In the genomic region with DNA sequence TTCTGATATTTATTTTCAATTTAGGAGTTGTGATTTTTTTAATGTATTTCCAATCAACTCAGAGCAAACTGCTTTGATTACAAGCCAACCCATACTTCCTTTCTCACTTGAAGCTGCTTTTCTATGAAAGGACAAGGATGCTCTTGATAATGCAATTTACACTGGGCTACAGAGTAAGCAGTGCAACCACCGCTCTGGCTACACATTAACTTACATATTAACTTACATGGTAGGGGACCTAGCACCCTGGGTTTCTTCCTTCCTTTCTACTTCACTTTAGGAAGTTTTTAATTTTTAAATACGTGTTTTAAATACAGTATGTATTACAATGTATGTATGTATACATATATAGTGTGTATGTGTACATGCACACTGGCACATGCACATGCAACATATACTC, we compare ENCODE assay signal across 32 mouse cellular contexts. TPM values are rescaled to one million over a fixed set of nuclear protein-coding genes. Genes with fewer than 3 reads are reported as not detected.
A peak's percentile ranks its signal among the peaks of the same experiment; 100 is the strongest.
DNase-seq lines count a peak whose midpoint lies in the region; ATAC-seq and TF ChIP-seq lines count a peak whose summit lies in the region.
"Had no signal": no experiment of that assay in that cellular context is flagged by ENCODE, and none has a peak within 500 bp of the region (broad histone marks: within the 10 kb centered on the region; RNA-seq: fewer than 3 reads in every experiment).

No protein-coding gene starts in this region.

- no peak for DNase-seq in kidney, postnatal 10 days
- DNase-seq in liver, embryonic 13.5 days: no peak
- no peak for DNase-seq in stomach, postnatal 0 days (ENCODE audit: low spot score)
- DNase-seq in layer of hippocampus, postnatal 36 days: no peak
- DNase-seq: adrenal gland, adult 2 months; adrenal gland, postnatal 14 days; cerebellum, adult 11 months; cerebellum, adult 2 months; cerebellum, adult 9-11 months; cerebellum, postnatal 25 days; forebrain, postnatal 0 days; gastrocnemius, adult 2 months; gastrocnemius, postnatal 14 days; heart, adult 11 months had no signal

- no peak overlapping the region for H3K4me2 ChIP-seq in kidney, embryonic 16.5 days (replicated peaks; ENCODE audit: low read depth, low read length)
- no peak overlapping the region for H3K4me2 ChIP-seq in liver, embryonic 13.5 days
- H3K4me2 ChIP-seq in liver, embryonic 12.5 days: no peak overlapping the region
- no peak overlapping the region for H3K4me2 ChIP-seq in stomach, postnatal 0 days (replicated peaks; ENCODE audit: low read depth)
- H3K4me2 ChIP-seq: embryonic facial prominence, embryonic 12.5 days; embryonic facial prominence, embryonic 15.5 days; heart, embryonic 11.5 days; hindbrain, embryonic 12.5 days had no signal

- peaks cover 12% of the 10 kb centered on the region for H3K36me3 ChIP-seq in kidney, embryonic 16.5 days (ENCODE audit: insufficient read depth, low read length)
- H3K36me3 ChIP-seq in liver, embryonic 13.5 days: peaks cover 23% of the 10 kb centered on the region
- peaks cover 26% of the 10 kb centered on the region for H3K36me3 ChIP-seq in liver, embryonic 12.5 days
- H3K36me3 ChIP-seq in stomach, postnatal 0 days (ENCODE audit: control insufficient read depth, insufficient read depth, low read length): peaks cover 7% of the 10 kb centered on the region; the same call in 1 of the 2 replicates

- H3K9ac ChIP-seq in kidney, embryonic 16.5 days (replicated peaks; ENCODE audit: low read length): no peak overlapping the region
- H3K9ac ChIP-seq in liver, embryonic 13.5 days: no peak overlapping the region
- H3K9ac ChIP-seq in liver, embryonic 12.5 days: no peak overlapping the region
- H3K9ac ChIP-seq in stomach, postnatal 0 days (ENCODE audit: low read length): no peak overlapping the region
- H3K9ac ChIP-seq: embryonic facial prominence, embryonic 12.5 days; embryonic facial prominence, embryonic 15.5 days; forebrain, postnatal 0 days; hindbrain, embryonic 12.5 days had no signal

- no peaks in the 10 kb centered on the region for H3K9me3 ChIP-seq in kidney, embryonic 16.5 days (ENCODE audit: low read length)
- H3K9me3 ChIP-seq in liver, embryonic 13.5 days (replicated peaks): no peaks in the 10 kb centered on the region
- H3K9me3 ChIP-seq in liver, embryonic 12.5 days (replicated peaks): no peaks in the 10 kb centered on the region
- no peaks in the 10 kb centered on the region for H3K9me3 ChIP-seq in stomach, postnatal 0 days (ENCODE audit: control insufficient read depth, low read length)
- H3K9me3 ChIP-seq: embryonic facial prominence, embryonic 12.5 days; embryonic facial prominence, embryonic 15.5 days; hindbrain, embryonic 12.5 days had no signal

- H3K4me1 ChIP-seq in kidney, embryonic 16.5 days (ENCODE audit: insufficient read depth, low read length): no peaks in the 10 kb centered on the region
- peaks cover 7% of the 10 kb centered on the region for H3K4me1 ChIP-seq in liver, embryonic 13.5 days (replicated peaks)
- peaks cover 5% of the 10 kb centered on the region; the same call in 1 of the 2 replicates for H3K4me1 ChIP-seq in liver, embryonic 12.5 days
- H3K4me1 ChIP-seq in stomach, postnatal 0 days (replicated peaks; ENCODE audit: control insufficient read depth, insufficient read depth): no peaks in the 10 kb centered on the region
- H3K4me1 ChIP-seq: embryonic facial prominence, embryonic 12.5 days; embryonic facial prominence, embryonic 15.5 days; hindbrain, embryonic 12.5 days had no signal

- 87% methylated on average over 2 of the region's 2 CpGs for WGBS in kidney, embryonic 16.5 days
- WGBS in liver, embryonic 13.5 days (ENCODE audit: insufficient replicate concordance): 74% methylated on average over 2 of the region's 2 CpGs
- WGBS in liver, embryonic 12.5 days (ENCODE audit: insufficient replicate concordance): 73% methylated on average over 2 of the region's 2 CpGs
- WGBS in stomach, postnatal 0 days: 62% methylated on average over 2 of the region's 2 CpGs

- TF ChIP-seq CTCF in stomach, postnatal 0 days (IDR thresholded peaks at IDR 0.05; ENCODE audit: low read depth): no peak

- ATAC-seq in kidney, embryonic 16.5 days (ENCODE audit: low FRiP score, low TSS enrichment): 0 out of 2 replicates have a peak, but pooled peaks have one; percentile 54
- ATAC-seq in liver, embryonic 13.5 days (ENCODE audit: low read depth): peak; percentile 43; the same call in 1 of the 2 replicates
- ATAC-seq in liver, embryonic 12.5 days: no peak
- peak; percentile 38; the same call in 1 of the 2 replicates for ATAC-seq in stomach, postnatal 0 days (ENCODE audit: low FRiP score, low TSS enrichment)
- ATAC-seq: CD4-positive, CD25-positive, alpha-beta regulatory T cell, adult 4 months; forebrain, embryonic 14.5 days; forebrain, postnatal 0 days had no signal

- no peak for TF ChIP-seq EP300 in stomach, postnatal 0 days (optimal IDR thresholded peaks at IDR 0.05)

- H3K4me3 ChIP-seq in kidney, embryonic 16.5 days (ENCODE audit: low read length): no peak overlapping the region
- H3K4me3 ChIP-seq in liver, embryonic 13.5 days (replicated peaks): no peak overlapping the region
- no peak overlapping the region for H3K4me3 ChIP-seq in liver, embryonic 12.5 days
- no peak overlapping the region for H3K4me3 ChIP-seq in stomach, postnatal 0 days (ENCODE audit: low read depth, low read length)
- H3K4me3 ChIP-seq: embryonic facial prominence, embryonic 12.5 days; embryonic facial prominence, embryonic 15.5 days; gastrocnemius, adult 2 months; hindbrain, embryonic 12.5 days had no signal

- no peak overlapping the region for H3K27ac ChIP-seq in kidney, embryonic 16.5 days (ENCODE audit: low read length)
- H3K27ac ChIP-seq in liver, embryonic 13.5 days: no peak overlapping the region
- no peak overlapping the region for H3K27ac ChIP-seq in liver, embryonic 12.5 days
- H3K27ac ChIP-seq in stomach, postnatal 0 days (replicated peaks): no peak overlapping the region
- H3K27ac ChIP-seq: embryonic facial prominence, embryonic 12.5 days; embryonic facial prominence, embryonic 15.5 days; gastrocnemius, adult 2 months; hindbrain, embryonic 12.5 days had no signal

- H3K27me3 ChIP-seq in kidney, embryonic 16.5 days (ENCODE audit: insufficient read depth, low read length): no peaks in the 10 kb centered on the region
- H3K27me3 ChIP-seq in liver, embryonic 13.5 days: no peaks in the 10 kb centered on the region
- no peaks in the 10 kb centered on the region for H3K27me3 ChIP-seq in liver, embryonic 12.5 days (replicated peaks)
- H3K27me3 ChIP-seq in stomach, postnatal 0 days (ENCODE audit: control insufficient read depth, insufficient read depth, low read length): no peaks in the 10 kb centered on the region
- H3K27me3 ChIP-seq: embryonic facial prominence, embryonic 12.5 days; embryonic facial prominence, embryonic 15.5 days; hindbrain, embryonic 12.5 days had no signal

RNA-seq across cellular contexts. Expression of gene Baat, which starts 2.8 kb away (rescaled TPM):
- polyA plus RNA-seq in kidney, embryonic 16.5 days (2015; fragmentation: Nextera tagmentation; extraction: Ambion mirVana): 0.12 and 0.22 TPM in 2 replicates
- 0.32 and 0.43 TPM in 2 replicates for polyA plus RNA-seq in liver, embryonic 13.5 days (2015; fragmentation: Nextera tagmentation; extraction: Ambion mirVana)
- polyA plus RNA-seq in liver, embryonic 12.5 days (2016; fragmentation: Nextera tagmentation; extraction: Ambion mirVana): 0.21 and 0.37 TPM in 2 replicates
- not detected in 2 replicates for polyA plus RNA-seq in stomach, postnatal 0 days (2015; fragmentation: Nextera tagmentation; extraction: Ambion mirVana)
- under 1 TPM in 1 of 2 experiments, not detected in 1; 0.37 TPM for total RNA-seq in layer of hippocampus, postnatal 36 days (2021)
- total RNA-seq: common myeloid progenitor, adult 5-6 weeks; forebrain, postnatal 0 days; heart, postnatal 25 days; hematopoietic stem cell, adult 5-6 weeks; MEL had no signal
- polyA plus RNA-seq: adrenal gland, adult 2 months; CD4-positive, CD25-positive, alpha-beta regulatory T cell, adult 4 months; embryonic facial prominence, embryonic 15.5 days; forebrain, embryonic 14.5 days; heart, postnatal 0 days had no signal

RNA-seq across cellular contexts. Expression of gene Mrpl50, which starts 11.7 kb away (rescaled TPM):
- polyA plus RNA-seq in kidney, embryonic 16.5 days (2015; fragmentation: Nextera tagmentation; extraction: Ambion mirVana): 91.4 and 95.7 TPM in 2 replicates
- 57.8 and 74.2 TPM in 2 replicates for polyA plus RNA-seq in liver, embryonic 13.5 days (2015; fragmentation: Nextera tagmentation; extraction: Ambion mirVana)
- 65.8 and 67.3 TPM in 2 replicates for polyA plus RNA-seq in liver, embryonic 12.5 days (2016; fragmentation: Nextera tagmentation; extraction: Ambion mirVana)
- 58.5 and 61.0 TPM in 2 replicates for polyA plus RNA-seq in stomach, postnatal 0 days (2015; fragmentation: Nextera tagmentation; extraction: Ambion mirVana)
- 10 to 100 TPM; 31.6 to 34.1 TPM for total RNA-seq in layer of hippocampus, postnatal 36 days (2021)

RNA-seq across cellular contexts. Expression of gene Zfp189, which starts 11.8 kb away (rescaled TPM):
- polyA plus RNA-seq in kidney, embryonic 16.5 days (2015; fragmentation: Nextera tagmentation; extraction: Ambion mirVana): 11.1 and 13.0 TPM in 2 replicates
- polyA plus RNA-seq in liver, embryonic 13.5 days (2015; fragmentation: Nextera tagmentation; extraction: Ambion mirVana): 3.0 and 4.2 TPM in 2 replicates
- polyA plus RNA-seq in liver, embryonic 12.5 days (2016; fragmentation: Nextera tagmentation; extraction: Ambion mirVana): 4.3 and 4.6 TPM in 2 replicates
- 1.9 and 2.1 TPM in 2 replicates for polyA plus RNA-seq in stomach, postnatal 0 days (2015; fragmentation: Nextera tagmentation; extraction: Ambion mirVana)
- 10 to 100 TPM; 33.6 to 36.5 TPM for total RNA-seq in layer of hippocampus, postnatal 36 days (2021)

RNA-seq across cellular contexts. Expression of gene Acnat1, which starts 35.5 kb away (rescaled TPM):
- polyA plus RNA-seq in kidney, embryonic 16.5 days (2015; fragmentation: Nextera tagmentation; extraction: Ambion mirVana): 0.80 and 1.0 TPM in 2 replicates
- polyA plus RNA-seq in liver, embryonic 13.5 days (2015; fragmentation: Nextera tagmentation; extraction: Ambion mirVana): 0.24 and 0.52 TPM in 2 replicates
- 0.18 and 0.37 TPM in 2 replicates for polyA plus RNA-seq in liver, embryonic 12.5 days (2016; fragmentation: Nextera tagmentation; extraction: Ambion mirVana)
- 1.4 and 2.6 TPM in 2 replicates for polyA plus RNA-seq in stomach, postnatal 0 days (2015; fragmentation: Nextera tagmentation; extraction: Ambion mirVana)
- total RNA-seq in layer of hippocampus, postnatal 36 days (2021): under 1 TPM in 1 of 2 experiments, not detected in 1; 0.28 TPM
- total RNA-seq: gastrocnemius, adult 2 months; gastrocnemius, postnatal 14 days; heart, adult 8-10 months; heart, postnatal 25 days; MEL had no signal
- polyA plus RNA-seq: C2C12; CD4-positive, CD25-positive, alpha-beta regulatory T cell, adult 4 months; embryonic facial prominence, embryonic 12.5 days; forebrain, embryonic 11.5 days; forebrain, embryonic 14.5 days; forebrain, postnatal 0 days; frontal cortex, adult 2 months; heart, embryonic 11.5 days; heart, embryonic 14.5 days; heart, postnatal 0 days; hindbrain, embryonic 12.5 days had no signal

RNA-seq across cellular contexts. Expression of gene Aldob, which starts 40.2 kb away (rescaled TPM):
- polyA plus RNA-seq in kidney, embryonic 16.5 days (2015; fragmentation: Nextera tagmentation; extraction: Ambion mirVana): 421 and 493 TPM in 2 replicates
- polyA plus RNA-seq in liver, embryonic 13.5 days (2015; fragmentation: Nextera tagmentation; extraction: Ambion mirVana): 143 and 163 TPM in 2 replicates
- polyA plus RNA-seq in liver, embryonic 12.5 days (2016; fragmentation: Nextera tagmentation; extraction: Ambion mirVana): 54.0 and 57.6 TPM in 2 replicates
- polyA plus RNA-seq in stomach, postnatal 0 days (2015; fragmentation: Nextera tagmentation; extraction: Ambion mirVana): 3.0 and 6.1 TPM in 2 replicates
- 1 to 10 TPM; 1.9 to 2.1 TPM for total RNA-seq in layer of hippocampus, postnatal 36 days (2021)
- total RNA-seq: common myeloid progenitor, adult 5-6 weeks; gastrocnemius, adult 2 months; gastrocnemius, postnatal 14 days; hematopoietic stem cell, adult 5-6 weeks; MEL had no signal
- polyA plus RNA-seq: C2C12; CD4-positive, CD25-positive, alpha-beta regulatory T cell, adult 4 months; embryonic facial prominence, embryonic 12.5 days; forebrain, embryonic 11.5 days; hindbrain, embryonic 12.5 days had no signal
